ENCODE assay signal across 13 mouse cellular contexts in the genomic region with DNA sequence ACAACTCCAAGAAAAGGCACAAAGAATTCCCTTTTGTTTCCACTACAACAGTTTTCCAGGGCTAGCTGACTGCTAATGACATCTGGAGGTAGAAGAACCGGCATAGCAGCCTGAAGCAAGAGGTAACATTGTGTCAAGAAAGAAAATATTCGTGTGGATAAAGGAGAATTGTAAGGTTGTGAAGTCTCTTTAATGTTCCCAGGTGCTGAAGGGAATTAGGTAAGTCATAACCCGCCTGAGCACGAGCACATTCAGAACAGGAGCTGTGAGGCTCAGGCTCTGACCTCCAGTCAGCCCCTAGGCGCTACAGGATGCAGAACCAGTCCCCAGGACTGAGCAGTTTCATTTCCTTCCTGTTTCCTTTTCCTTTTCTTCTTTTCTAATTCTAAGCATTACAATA.
A peak's percentile ranks its signal among the peaks of the same experiment; 100 is the strongest.
DNase-seq lines count a peak whose midpoint lies in the region; ATAC-seq lines count a peak whose summit lies in the region.
"Had no signal": no experiment of that assay in that cellular context is flagged by ENCODE, and none has a peak within 500 bp of the region (broad histone marks: within the 10 kb centered on the region; RNA-seq: fewer than 3 reads in every experiment).

No protein-coding gene starts in this region.

- H3K4me2 ChIP-seq in heart, embryonic 12.5 days: no peak overlapping the region
- no peak overlapping the region for H3K4me2 ChIP-seq in embryonic facial prominence, embryonic 14.5 days (ENCODE audit: low read depth, low read length)
- no peak overlapping the region for H3K4me2 ChIP-seq in limb, embryonic 11.5 days (ENCODE audit: low read depth, severe bottlenecking)
- H3K4me2 ChIP-seq: embryonic facial prominence, embryonic 12.5 days had no signal

- DNase-seq in heart, postnatal 14 days: no peak
- DNase-seq in 416B (ENCODE audit: low read depth): peak; percentile 8
- peak; percentile 45 for DNase-seq in embryonic facial prominence, embryonic 14.5 days (ENCODE audit: low spot score)
- DNase-seq in limb, embryonic 11.5 days (ENCODE audit: low spot score): peak; percentile 44
- no peak for DNase-seq in cerebellum, adult 9-10 months
- no peak for DNase-seq in urinary bladder, postnatal 4 days (ENCODE audit: low spot score in 2 of 2)
- no peak for DNase-seq in spleen, adult 12 weeks (ENCODE audit: low spot score)
- DNase-seq: adrenal gland, postnatal 14 days; lung, adult 2 months; thymus, postnatal 14 days had no signal

- H3K4me1 ChIP-seq in heart, embryonic 12.5 days (replicated peaks): peaks cover 7% of the 10 kb centered on the region; the same call in 1 of the 2 replicates
- H3K4me1 ChIP-seq in embryonic facial prominence, embryonic 14.5 days (ENCODE audit: control insufficient read depth, insufficient read depth, low read length): 0 out of 2 replicates have a peak, but pooled peaks cover 2% of the 10 kb centered on the region
- H3K4me1 ChIP-seq in limb, embryonic 11.5 days (ENCODE audit: control insufficient read depth, insufficient read depth, low read length): no peaks in the 10 kb centered on the region

- WGBS in heart, embryonic 12.5 days: 31% methylated on average over 5 of the region's 5 CpGs
- 14% methylated on average over 5 of the region's 5 CpGs for WGBS in embryonic facial prominence, embryonic 14.5 days
- WGBS in limb, embryonic 11.5 days: 11% methylated on average over 5 of the region's 5 CpGs

- 0 out of 2 replicates have a peak overlapping the region, but pooled peaks have one; percentile 13 for H3K27ac ChIP-seq in heart, embryonic 12.5 days (ENCODE audit: poor library complexity, severe bottlenecking)
- no peak overlapping the region; the same call in 1 of the 2 replicates for H3K27ac ChIP-seq in embryonic facial prominence, embryonic 14.5 days (replicated peaks; ENCODE audit: low read depth, low read length)
- H3K27ac ChIP-seq in limb, embryonic 11.5 days (replicated peaks; ENCODE audit: low read depth, low read length): peak overlapping the region; percentile 43
- H3K27ac ChIP-seq: embryonic facial prominence, embryonic 12.5 days had no signal

- ATAC-seq in heart, embryonic 12.5 days (ENCODE audit: insufficient number of reproducible peaks, low FRiP score): no peak
- ATAC-seq in embryonic facial prominence, embryonic 14.5 days (ENCODE audit: low read depth): 0 out of 2 replicates have a peak, but pooled peaks have one; percentile 15
- ATAC-seq in limb, embryonic 11.5 days (ENCODE audit: insufficient number of reproducible peaks, low FRiP score, low TSS enrichment, low read depth): no peak
- ATAC-seq: intestine, postnatal 0 days had no signal

- no peaks in the 10 kb centered on the region for H3K36me3 ChIP-seq in heart, embryonic 12.5 days
- H3K36me3 ChIP-seq in embryonic facial prominence, embryonic 14.5 days (ENCODE audit: control insufficient read depth, insufficient read depth, low read length): no peaks in the 10 kb centered on the region
- H3K36me3 ChIP-seq in limb, embryonic 11.5 days (ENCODE audit: control insufficient read depth, insufficient read depth, low read length): no peaks in the 10 kb centered on the region
- H3K36me3 ChIP-seq: embryonic facial prominence, embryonic 12.5 days had no signal

- no peaks in the 10 kb centered on the region for H3K9me3 ChIP-seq in heart, embryonic 12.5 days (replicated peaks)
- H3K9me3 ChIP-seq in embryonic facial prominence, embryonic 14.5 days (ENCODE audit: control insufficient read depth, low read length): no peaks in the 10 kb centered on the region
- no peaks in the 10 kb centered on the region for H3K9me3 ChIP-seq in limb, embryonic 11.5 days (ENCODE audit: control insufficient read depth, low read length)
- H3K9me3 ChIP-seq: embryonic facial prominence, embryonic 12.5 days had no signal

- H3K9ac ChIP-seq in heart, embryonic 12.5 days: no peak overlapping the region
- H3K9ac ChIP-seq in embryonic facial prominence, embryonic 14.5 days (ENCODE audit: low read depth, low read length): no peak overlapping the region
- no peak overlapping the region for H3K9ac ChIP-seq in limb, embryonic 11.5 days (ENCODE audit: low read length)
- H3K9ac ChIP-seq: embryonic facial prominence, embryonic 12.5 days had no signal

- H3K27me3 ChIP-seq in heart, embryonic 12.5 days (replicated peaks): no peaks in the 10 kb centered on the region
- H3K27me3 ChIP-seq in embryonic facial prominence, embryonic 14.5 days (replicated peaks; ENCODE audit: control insufficient read depth, insufficient read depth, low read length): no peaks in the 10 kb centered on the region
- H3K27me3 ChIP-seq in limb, embryonic 11.5 days (ENCODE audit: control insufficient read depth, insufficient read depth, low read length): no peaks in the 10 kb centered on the region
- H3K27me3 ChIP-seq: embryonic facial prominence, embryonic 12.5 days had no signal

- no peak overlapping the region for H3K4me3 ChIP-seq in heart, embryonic 12.5 days
- no peak overlapping the region for H3K4me3 ChIP-seq in embryonic facial prominence, embryonic 14.5 days (ENCODE audit: low read depth, low read length)
- no peak overlapping the region for H3K4me3 ChIP-seq in limb, embryonic 11.5 days (ENCODE audit: low read depth, low read length)
- H3K4me3 ChIP-seq: embryonic facial prominence, embryonic 12.5 days had no signal

- intact Hi-C loops in heart, postnatal 14 days (cut with DNase I): loop anchor here (5.0 kb wide), 1 partner anchor 85 kb away; a partner anchor contains a TSS

Comparison
In these comparisons a context has a peak if more than half of its experiments do, and no peak if none do; other contexts are left out.
1. DNase-seq: peak in 416B (single experiment), embryonic facial prominence, embryonic 14.5 days (single experiment) and limb, embryonic 11.5 days (single experiment); none in heart, postnatal 14 days (0 of 2), cerebellum, adult 9-10 months (single experiment), urinary bladder, postnatal 4 days (0 of 2) and spleen, adult 12 weeks (single experiment).